Mouse (Mus musculus) ES-E14 (cell line): ENCODE measurements around the gene Rapgef3.

Source experiments
- HCFC1 ChIP-seq: IDR thresholded peaks from 2 replicates; pipeline ENCODE4 v1.6.1; 2012; ENCODE audit warnings: low read length, inconsistent platforms, borderline replicate concordance; ENCODE audit not compliant: insufficient read depth
- MAFK ChIP-seq: IDR thresholded peaks from 2 replicates; pipeline ENCODE4 v1.6.1; 2014; ENCODE audit warnings: mild to moderate bottlenecking, low read depth, low read length, inconsistent platforms; ENCODE audit not compliant: insufficient read depth
- ZC3H11A ChIP-seq: IDR thresholded peaks from 2 replicates; pipeline ENCODE4 v1.6.1; 2012; ENCODE audit warnings: low read depth, mild to moderate bottlenecking, inconsistent platforms, low read length, borderline replicate concordance
- ZNF384 ChIP-seq: IDR thresholded peaks from 2 replicates; pipeline ENCODE4 v1.6.1; 2012; ENCODE audit warnings: low read depth, low read length, inconsistent platforms

GRCm38 (mm10) chr15:97747486-97747885 lies 20.3 kb downstream of the Rapgef3 start:
- TF ChIP-seq ZNF384 (no peak), ZC3H11A (no peak), MAFK (no peak), HCFC1 (no peak)
